Mouse (Mus musculus): Measurements from ENCODE around the gene Ggct.

GRCm38 (mm10) chr6:54970506-54970905, 22.2 kb downstream of the Ggct start:
- TF ChIP-seq CTCF (IDR thresholded peaks at IDR 0.05; ENCODE audit: low read depth) (no peak), EP300 (IDR thresholded peaks at IDR 0.05; ENCODE audit: low read depth) (no peak)
